ENCODE assay signal across 22 mouse cellular contexts in genomic region chr9:90216259-90217001, GRCm38 (mm10). TPM values are rescaled to one million over a fixed set of nuclear protein-coding genes. Genes with fewer than 3 reads are reported as not detected.
DNase-seq lines count a peak whose midpoint lies in the region; ATAC-seq and TF ChIP-seq lines count a peak whose summit lies in the region.
"Had no signal": no experiment of that assay in that cellular context is flagged by ENCODE, and none has a peak within 500 bp of the region (broad histone marks: within the 10 kb centered on the region; RNA-seq: fewer than 3 reads in every experiment).

No protein-coding gene starts in this region.

- TF ChIP-seq CTCF in bone marrow macrophage, adult 2 months (IDR thresholded peaks at IDR 0.05; ENCODE audit: low read depth, low read length), result no peak

- no peak overlapping the region for H3K9ac ChIP-seq in liver, embryonic 15.5 days
- H3K9ac ChIP-seq: embryonic facial prominence, embryonic 15.5 days; forebrain, embryonic 15.5 days; heart, embryonic 13.5 days; hindbrain, embryonic 13.5 days had no signal

- H3K27me3 ChIP-seq in liver, embryonic 15.5 days, result no peaks in the 10 kb centered on the region
- no peaks in the 10 kb centered on the region for H3K27me3 ChIP-seq in forebrain, embryonic 10.5 days (ENCODE audit: poor library complexity, severe bottlenecking)
- H3K27me3 ChIP-seq: embryonic facial prominence, embryonic 15.5 days; forebrain, embryonic 15.5 days; heart, embryonic 13.5 days; hindbrain, embryonic 13.5 days had no signal

- WGBS in liver, embryonic 15.5 days (ENCODE audit: insufficient replicate concordance), result 76% methylated on average over 11 of the region's 11 CpGs
- WGBS in forebrain, embryonic 10.5 days, result 84% methylated on average over 11 of the region's 11 CpGs

- DNase-seq in heart, adult 11 months, result peak; percentile 88
- no peak for DNase-seq in heart, adult 18-20 months
- no peak for DNase-seq in liver
- no peak for DNase-seq in forebrain, embryonic 10.5 days (ENCODE audit: extremely low spot score, low spot score)
- no peak for DNase-seq in gastrocnemius, postnatal 25 days
- DNase-seq: adrenal gland, postnatal 14 days; cerebellum, adult 9-11 months; kidney, adult 9 months; kidney, postnatal 14 days; right cerebral cortex, postnatal 25 days; thymus, postnatal 14 days had no signal

- H3K4me1 ChIP-seq in liver, embryonic 15.5 days (replicated peaks), result peaks cover 3% of the 10 kb centered on the region; the same call in 1 of the 2 replicates
- peaks cover 21% of the 10 kb centered on the region for H3K4me1 ChIP-seq in bone marrow macrophage, adult 2 months (ENCODE audit: control insufficient read depth, insufficient read depth, low read length)
- H3K4me1 ChIP-seq in forebrain, embryonic 10.5 days, result no peaks in the 10 kb centered on the region
- H3K4me1 ChIP-seq: embryonic facial prominence, embryonic 15.5 days; forebrain, embryonic 15.5 days; hindbrain, embryonic 13.5 days; midbrain, embryonic 10.5 days had no signal

- no peak overlapping the region for H3K4me3 ChIP-seq in liver, embryonic 15.5 days (replicated peaks)
- no peak overlapping the region for H3K4me3 ChIP-seq in bone marrow macrophage, adult 2 months (ENCODE audit: insufficient read depth, low read length)
- no peak overlapping the region for H3K4me3 ChIP-seq in forebrain, embryonic 10.5 days
- H3K4me3 ChIP-seq: embryonic facial prominence, embryonic 15.5 days; forebrain, embryonic 15.5 days; heart, embryonic 13.5 days; hindbrain, embryonic 13.5 days; midbrain, embryonic 10.5 days had no signal

- no peak for TF ChIP-seq POLR2A in bone marrow macrophage, adult 2 months (IDR thresholded peaks at IDR 0.05; ENCODE audit: borderline replicate concordance, low read depth, low read length)

- H3K9me3 ChIP-seq in liver, embryonic 15.5 days (replicated peaks), result no peaks in the 10 kb centered on the region
- H3K9me3 ChIP-seq in forebrain, embryonic 10.5 days, result no peaks in the 10 kb centered on the region
- H3K9me3 ChIP-seq: embryonic facial prominence, embryonic 15.5 days; forebrain, embryonic 15.5 days; heart, embryonic 13.5 days; hindbrain, embryonic 13.5 days; midbrain, embryonic 10.5 days had no signal

- ATAC-seq in liver, embryonic 15.5 days (ENCODE audit: insufficient read depth), result no peak
- ATAC-seq: forebrain, embryonic 15.5 days; inflammation-experienced regulatory T-cells, adult 6 months; lung, postnatal 0 days had no signal

- no peak overlapping the region for H3K4me2 ChIP-seq in liver, embryonic 15.5 days
- H3K4me2 ChIP-seq: embryonic facial prominence, embryonic 15.5 days; forebrain, embryonic 15.5 days; heart, embryonic 13.5 days; hindbrain, embryonic 13.5 days had no signal

- H3K36me3 ChIP-seq in liver, embryonic 15.5 days (replicated peaks), result peaks cover 88% of the 10 kb centered on the region
- H3K36me3 ChIP-seq in forebrain, embryonic 10.5 days (replicated peaks), result peaks cover 65% of the 10 kb centered on the region

- peak overlapping the region; percentile 41; the same call in 1 of the 2 replicates for H3K27ac ChIP-seq in liver, embryonic 15.5 days (replicated peaks)
- H3K27ac ChIP-seq in bone marrow macrophage, adult 2 months (ENCODE audit: insufficient read depth, low read depth, low read length), result peak overlapping the region; percentile 59
- H3K27ac ChIP-seq in forebrain, embryonic 10.5 days, result no peak overlapping the region
- H3K27ac ChIP-seq: embryonic facial prominence, embryonic 15.5 days; forebrain, embryonic 15.5 days; heart, embryonic 13.5 days; hindbrain, embryonic 13.5 days; midbrain, embryonic 10.5 days had no signal

RNA-seq across cellular contexts. Expression of gene Adamts7, which starts 53.6 kb away (rescaled TPM):
- 1 to 10 TPM; 7.6 to 8.4 TPM for total RNA-seq in heart, adult 18-20 months (2021)
- 0.71 TPM in 2 replicates for polyA plus RNA-seq in liver, embryonic 15.5 days (2015; fragmentation: Nextera tagmentation; extraction: Ambion mirVana)
- not detected in 2 replicates for polyA plus RNA-seq in bone marrow macrophage, adult 2 months (2012; ENCODE audit: insufficient read depth, insufficient read length, missing spikeins)
- 16.7 and 17.2 TPM in 2 replicates for polyA plus RNA-seq in forebrain, embryonic 10.5 days (2016; fragmentation: Nextera tagmentation; extraction: Ambion mirVana)
- total RNA-seq in gastrocnemius, postnatal 25 days (2021), result 1 to 10 TPM in 1 of 2 experiments, under 1 TPM in 1; 0.67 to 1.5 TPM
- total RNA-seq: common myeloid progenitor, adult 5-6 weeks; neutrophil, adult 5-6 weeks had no signal
- polyA plus RNA-seq: inflammation-experienced regulatory T-cells, adult 6 months had no signal

RNA-seq across cellular contexts. Expression of gene Tbc1d2b, which starts 54.2 kb away (rescaled TPM):
- total RNA-seq in heart, adult 18-20 months (2021), result 10 to 100 TPM in 1 of 2 experiments, 1 to 10 TPM in 1; 8.3 to 10.1 TPM
- polyA plus RNA-seq in liver, embryonic 15.5 days (2015; fragmentation: Nextera tagmentation; extraction: Ambion mirVana), result 7.7 and 9.1 TPM in 2 replicates
- polyA plus RNA-seq in bone marrow macrophage, adult 2 months (2012; ENCODE audit: insufficient read depth, insufficient read length, missing spikeins), result 49.1 and 55.0 TPM in 2 replicates
- 7.8 and 8.0 TPM in 2 replicates for polyA plus RNA-seq in forebrain, embryonic 10.5 days (2016; fragmentation: Nextera tagmentation; extraction: Ambion mirVana)
- total RNA-seq in gastrocnemius, postnatal 25 days (2021), result 1 to 10 TPM; 4.7 to 8.2 TPM

Comparison
In these comparisons a context has a peak if more than half of its experiments do, and no peak if none do; other contexts are left out.
1. RNA of gene Adamts7, which starts 53.6 kb away (polyA plus RNA-seq): 16.7 to 17.2 TPM in forebrain, embryonic 10.5 days; 0.71 TPM in liver, embryonic 15.5 days and not detected in bone marrow macrophage, adult 2 months; every median in the first group is over 10 times any median in the second.